8 mouse cellular contexts compared by ENCODE assay signal in the genomic region with DNA sequence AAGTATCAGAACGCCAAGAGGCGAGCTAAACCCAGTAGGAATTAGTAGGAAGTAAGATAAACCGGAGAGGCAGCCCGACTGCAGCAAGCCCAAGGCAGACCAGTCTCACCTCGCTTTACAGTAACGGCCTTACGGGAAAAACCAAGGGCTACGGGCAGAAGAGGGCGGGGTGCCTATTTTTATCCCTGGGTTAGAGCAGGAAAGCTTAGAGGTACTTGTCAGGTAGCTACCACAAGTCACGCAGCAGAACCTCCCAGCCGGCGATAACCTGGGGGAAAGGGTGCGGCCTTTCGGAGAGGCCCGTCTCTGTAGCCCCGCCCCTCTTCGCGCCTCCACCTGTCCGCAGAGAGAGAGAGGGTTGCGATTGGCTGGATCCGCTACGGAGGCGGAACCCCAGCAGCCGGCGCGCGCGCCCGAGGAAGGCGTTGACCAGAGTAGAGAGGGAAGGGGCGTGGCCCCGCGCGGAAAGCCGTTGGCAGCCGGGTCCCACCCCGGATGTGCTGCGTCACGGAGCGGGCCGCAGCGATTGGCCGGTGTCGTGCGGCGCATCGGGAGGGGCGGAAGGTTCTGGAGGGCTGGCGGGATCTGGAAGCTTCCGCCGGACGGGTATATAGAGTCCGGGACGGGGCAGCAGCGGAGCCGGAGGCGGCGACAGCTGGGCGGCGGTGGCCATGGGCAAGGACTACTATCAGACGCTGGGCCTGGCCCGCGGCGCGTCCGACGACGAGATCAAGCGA. TPM values are rescaled to one million over a fixed set of nuclear protein-coding genes. Genes with fewer than 3 reads are reported as not detected.
DNase-seq lines count a peak whose midpoint lies in the region; ATAC-seq lines count a peak whose summit lies in the region.

TSS of gene Tecr (minus strand) at position 311 of the 737 bp plus-strand sequence.
TSS of gene Dnajb1 (plus strand) at position 533 of the 737 bp plus-strand sequence.

- DNase-seq in adrenal gland, adult (ENCODE audit: inconsistent age in 2 of 2, low spot score in 1 of 2): peak; percentile 100
- peak; percentile 99 for DNase-seq in embryo, embryonic 10.5 days (ENCODE audit: low spot score)
- peak; percentile 100 for DNase-seq in gastrocnemius, postnatal 14 days
- peak; percentile 99 to 100 for DNase-seq in left cerebral cortex, postnatal 10 days (ENCODE audit: extremely low spot score in 1 of 2, low spot score in 2 of 2)
- peak; percentile 100 for DNase-seq in right cerebral cortex, postnatal 25 days
- DNase-seq in urinary bladder, postnatal 4 days (ENCODE audit: low spot score in 2 of 2): peak; percentile 99 to 100

- intact Hi-C loops in gastrocnemius, postnatal 14 days (cut with DNase I; ENCODE audit: low total_unique reads): loop anchor here (5.0 kb wide), 1 partner anchor 41 kb away; the partner anchor contains the start of gene Ndufb7
- intact Hi-C loops in left cerebral cortex, postnatal 10 days (cut with DNase I): no loop called here

- ATAC-seq in inflammation-experienced regulatory T-cells, adult 6 months: peak; percentile 82
- ATAC-seq in megakaryocyte-erythroid progenitor cell, adult 5-6 weeks (replicated peaks; ENCODE audit: low FRiP score, low TSS enrichment, poor library complexity, severe bottlenecking): peak; percentile 88

RNA-seq across cellular contexts. Expression of gene Tecr, which starts in this region (rescaled TPM):
- 100 to 1,000 TPM; 474 to 504 TPM for total RNA-seq in gastrocnemius, postnatal 14 days (2021)
- 100 to 1,000 TPM; 341 to 488 (median 426) TPM for polyA plus RNA-seq in inflammation-experienced regulatory T-cells, adult 6 months (2017; shearing (Covaris generic))
- total RNA-seq in left cerebral cortex, postnatal 10 days (2021): 100 to 1,000 TPM; 642 to 649 TPM
- total RNA-seq in megakaryocyte-erythroid progenitor cell, adult 5-6 weeks (2014; fragmentation: Nextera tagmentation): 304 and 466 TPM in 2 replicates
- total RNA-seq in megakaryocyte-erythroid progenitor cell, adult 5-6 weeks (2017): 230 and 318 TPM in 2 replicates

RNA-seq across cellular contexts. Expression of gene Dnajb1, which starts in this region (rescaled TPM):
- 1 to 10 TPM; 7.0 to 7.4 TPM for total RNA-seq in gastrocnemius, postnatal 14 days (2021)
- 10 to 100 TPM; 36.3 to 53.7 (median 41.0) TPM for polyA plus RNA-seq in inflammation-experienced regulatory T-cells, adult 6 months (2017; shearing (Covaris generic))
- 10 to 100 TPM; 35.9 to 36.3 TPM for total RNA-seq in left cerebral cortex, postnatal 10 days (2021)
- 49.7 and 52.6 TPM in 2 replicates for total RNA-seq in megakaryocyte-erythroid progenitor cell, adult 5-6 weeks (2014; fragmentation: Nextera tagmentation)
- 50.2 and 63.1 TPM in 2 replicates for total RNA-seq in megakaryocyte-erythroid progenitor cell, adult 5-6 weeks (2017)

Comparison
In these comparisons a context has a peak if more than half of its experiments do, and no peak if none do; other contexts are left out.
1. Peak in every context shown above with its lines: DNase-seq and ATAC-seq.
2. RNA of gene Dnajb1 (total RNA-seq): 49.7 to 63.1 TPM in megakaryocyte-erythroid progenitor cell, adult 5-6 weeks and 35.9 to 36.3 TPM in left cerebral cortex, postnatal 10 days; 7.0 to 7.4 TPM in gastrocnemius, postnatal 14 days; every median in the first group is over 4 times any median in the second.